18 mouse cellular contexts compared by ENCODE assay signal in genomic region chr7:78440896-78441295, GRCm38 (mm10).
"Had no signal": no experiment of that assay in that cellular context is flagged by ENCODE, and none has a peak within 500 bp of the region (broad histone marks: within the 10 kb centered on the region; RNA-seq: fewer than 3 reads in every experiment).

No protein-coding gene starts in this region.

- H3K4me2 ChIP-seq: lung, embryonic 14.5 days; midbrain, embryonic 12.5 days; neural tube, embryonic 12.5 days had no signal

- H3K9ac ChIP-seq: lung, embryonic 14.5 days; midbrain, embryonic 12.5 days; neural tube, embryonic 12.5 days had no signal

- DNase-seq: lung, adult 18-20 months; lung, embryonic 14.5 days; lung, postnatal 10 days; lung, postnatal 4 days; midbrain, embryonic 14.5 days; retina, postnatal 1 day; right cerebral cortex, adult 18-20 months; right cerebral cortex, postnatal 25 days; right cerebral cortex, postnatal 4 days; spleen, adult 18-20 months; thymus, adult 18-20 months; thymus, postnatal 14 days; thymus, postnatal 36 days had no signal

- H3K27me3 ChIP-seq: midbrain, embryonic 12.5 days; neural tube, embryonic 12.5 days had no signal

- ATAC-seq: midbrain, embryonic 16.5 days had no signal

- H3K9me3 ChIP-seq: midbrain, embryonic 10.5 days; midbrain, embryonic 12.5 days; neural tube, embryonic 12.5 days had no signal

- H3K4me1 ChIP-seq: midbrain, embryonic 10.5 days; midbrain, embryonic 12.5 days; neural tube, embryonic 12.5 days had no signal

- H3K36me3 ChIP-seq: midbrain, embryonic 10.5 days; midbrain, embryonic 12.5 days; neural tube, embryonic 12.5 days had no signal

- H3K27ac ChIP-seq: midbrain, embryonic 10.5 days; midbrain, embryonic 12.5 days; neural tube, embryonic 12.5 days had no signal

- H3K4me3 ChIP-seq: midbrain, embryonic 10.5 days; midbrain, embryonic 12.5 days; myocyte; neural tube, embryonic 12.5 days had no signal
